Mouse (Mus musculus): Measurements from ENCODE around the gene Tspo. TPM values are rescaled to one million over a fixed set of nuclear protein-coding genes. Genes with fewer than 3 reads are reported as not detected.
A peak's percentile ranks its signal among the peaks of the same experiment; 100 is the strongest.

Gene Tspo
- polyA plus RNA-seq, 1 experiment from 2014 or later = 116 TPM

- ATAC-seq (ENCODE audit: insufficient read depth, low FRiP score) = no peak
- no peak overlapping the region for H3K4me2 ChIP-seq (ENCODE audit: low read depth, low read length)
- no peak overlapping the region for H3K4me3 ChIP-seq (replicated peaks; ENCODE audit: low read length)
- H3K4me1 ChIP-seq (ENCODE audit: control insufficient read depth, insufficient read depth, low read length) = peaks cover 31% of the 10 kb centered on the region
- WGBS = 88% methylated on average over 4 of the region's 4 CpGs
- H3K27ac ChIP-seq (ENCODE audit: low read length) = no peak overlapping the region
- no peaks in the 10 kb centered on the region for H3K27me3 ChIP-seq (ENCODE audit: control insufficient read depth, insufficient read depth, low read length)
- no peak overlapping the region for H3K9ac ChIP-seq (ENCODE audit: low read length)
- H3K9me3 ChIP-seq (replicated peaks; ENCODE audit: control insufficient read depth, low read length) = peaks cover 4% of the 10 kb centered on the region; the same call in 1 of the 2 replicates
- H3K36me3 ChIP-seq (ENCODE audit: control insufficient read depth, insufficient read depth, low read length) = peaks cover 22% of the 10 kb centered on the region
These were observed 27.4 kb downstream of the Tspo start for GRCm38 (mm10) chr15:83590841-83591240.

GRCm38 (mm10) chr15:83591758-83592157 is 28.4 kb downstream of the Tspo start:
- no peak overlapping the region for H3K4me3 ChIP-seq (replicated peaks; ENCODE audit: low read length)
- 69% methylated on average over 6 of the region's 6 CpGs for WGBS
- H3K9ac ChIP-seq (ENCODE audit: low read length) = peak overlapping the region; percentile 63
- H3K36me3 ChIP-seq (ENCODE audit: control insufficient read depth, insufficient read depth, low read length) = peaks cover 13% of the 10 kb centered on the region
- no peak overlapping the region for H3K4me2 ChIP-seq (ENCODE audit: low read depth, low read length)
- no peaks in the 10 kb centered on the region for H3K27me3 ChIP-seq (ENCODE audit: control insufficient read depth, insufficient read depth, low read length)
- H3K9me3 ChIP-seq (replicated peaks; ENCODE audit: control insufficient read depth, low read length) = no peaks in the 10 kb centered on the region; the same call in 1 of the 2 replicates
- H3K27ac ChIP-seq (ENCODE audit: low read length) = 0 out of 2 replicates have a peak overlapping the region, but pooled peaks have one; percentile 87
- no peak for ATAC-seq (ENCODE audit: insufficient read depth, low FRiP score)
- peaks cover 31% of the 10 kb centered on the region for H3K4me1 ChIP-seq (ENCODE audit: control insufficient read depth, insufficient read depth, low read length)

- H3K4me2 ChIP-seq (ENCODE audit: low read depth, low read length) = peak overlapping the region; percentile 97
- H3K27me3 ChIP-seq (ENCODE audit: control insufficient read depth, insufficient read depth, low read length) = no peaks in the 10 kb centered on the region
- peak overlapping the region; percentile 87 for H3K27ac ChIP-seq (ENCODE audit: low read length)
These were observed 29.1 kb downstream of the Tspo start for GRCm38 (mm10) chr15:83592260-83593188.

GRCm38 (mm10) chr15:83593189-83593585 is 29.8 kb downstream of the Tspo start:
- Histone ChIP-seq H3K9ac (ENCODE audit: low read length) (peak overlapping the region; percentile 89), H3K27ac (ENCODE audit: low read length) (peak overlapping the region; percentile 85), H3K27me3 (ENCODE audit: control insufficient read depth, insufficient read depth, low read length) (no peaks in the 10 kb centered on the region), H3K36me3 (ENCODE audit: control insufficient read depth, insufficient read depth, low read length) (peaks cover 4% of the 10 kb centered on the region), H3K4me3 (replicated peaks; ENCODE audit: low read length) (peak overlapping the region; percentile 90; the same call in 1 of the 2 replicates), H3K9me3 (replicated peaks; ENCODE audit: control insufficient read depth, low read length) (no peaks in the 10 kb centered on the region), H3K4me2 (ENCODE audit: low read depth, low read length) (peak overlapping the region; percentile 97), H3K4me1 (ENCODE audit: control insufficient read depth, insufficient read depth, low read length) (peaks cover 31% of the 10 kb centered on the region)
- no peak for ATAC-seq (ENCODE audit: insufficient read depth, low FRiP score)

More at GRCm38 (mm10) chr15:83592260-83593188, 29.1 kb downstream of the Tspo start:
- peaks cover 5% of the 10 kb centered on the region for H3K36me3 ChIP-seq (ENCODE audit: control insufficient read depth, insufficient read depth, low read length)
- H3K4me3 ChIP-seq (replicated peaks; ENCODE audit: low read length) = 0 out of 2 replicates have a peak overlapping the region, but pooled peaks have one; percentile 90
- no peak for ATAC-seq (ENCODE audit: insufficient read depth, low FRiP score)
- peak overlapping the region; percentile 89 for H3K9ac ChIP-seq (ENCODE audit: low read length)
- no peaks in the 10 kb centered on the region for H3K9me3 ChIP-seq (replicated peaks; ENCODE audit: control insufficient read depth, low read length)
- peaks cover 31% of the 10 kb centered on the region for H3K4me1 ChIP-seq (ENCODE audit: control insufficient read depth, insufficient read depth, low read length)
- 51% methylated on average over 8 of the region's 8 CpGs for WGBS

- peak; percentile 67 for ATAC-seq (ENCODE audit: insufficient read depth, low FRiP score)
These were observed 30.5 kb downstream of the Tspo start for GRCm38 (mm10) chr15:83593702-83594512.

GRCm38 (mm10) chr15:83594513-83595363 is 31.3 kb downstream of the Tspo start, which contains the start of gene Ttll12:
Gene Ttll12 (minus strand): TSS chr15:83595157.
- Histone ChIP-seq H3K27ac (ENCODE audit: low read length) (peak within 1 kb of the TSS; percentile 85; the same call in 1 of the 2 replicates), H3K4me2 (ENCODE audit: low read depth, low read length) (peak within 1 kb of the TSS; percentile 97), H3K27me3 (ENCODE audit: control insufficient read depth, insufficient read depth, low read length) (no peaks in the 10 kb centered on the region), H3K4me1 (ENCODE audit: control insufficient read depth, insufficient read depth, low read length) (peaks cover 31% of the 10 kb centered on the region), H3K9me3 (replicated peaks; ENCODE audit: control insufficient read depth, low read length) (no peaks in the 10 kb centered on the region), H3K4me3 (replicated peaks; ENCODE audit: low read length) (peak within 1 kb of the TSS; percentile 90), H3K36me3 (ENCODE audit: control insufficient read depth, insufficient read depth, low read length) (no peaks in the 10 kb centered on the region), H3K9ac (ENCODE audit: low read length) (peak within 1 kb of the TSS; percentile 89)
- under 1% methylated on average over 68 of the region's 68 CpGs for WGBS
- ATAC-seq (ENCODE audit: insufficient read depth, low FRiP score) = peak; percentile 94

More at GRCm38 (mm10) chr15:83593702-83594512, 30.5 kb downstream of the Tspo start:
- peak overlapping the region; percentile 90 for H3K4me3 ChIP-seq (replicated peaks; ENCODE audit: low read length)
- H3K27me3 ChIP-seq (ENCODE audit: control insufficient read depth, insufficient read depth, low read length) = no peaks in the 10 kb centered on the region
- no peaks in the 10 kb centered on the region for H3K9me3 ChIP-seq (replicated peaks; ENCODE audit: control insufficient read depth, low read length)
- H3K4me1 ChIP-seq (ENCODE audit: control insufficient read depth, insufficient read depth, low read length) = peaks cover 31% of the 10 kb centered on the region
- H3K4me2 ChIP-seq (ENCODE audit: low read depth, low read length) = peak overlapping the region; percentile 97
- H3K36me3 ChIP-seq (ENCODE audit: control insufficient read depth, insufficient read depth, low read length) = no peaks in the 10 kb centered on the region
- H3K9ac ChIP-seq (ENCODE audit: low read length) = peak overlapping the region; percentile 89
- peak overlapping the region; percentile 85 for H3K27ac ChIP-seq (ENCODE audit: low read length)
- 8% methylated on average over 19 of the region's 19 CpGs for WGBS

GRCm38 (mm10) chr15:83595364-83595711 is 31.9 kb downstream of the Tspo start:
- ATAC-seq (ENCODE audit: insufficient read depth, low FRiP score) = no peak
- H3K4me1 ChIP-seq (ENCODE audit: control insufficient read depth, insufficient read depth, low read length) = peaks cover 30% of the 10 kb centered on the region
- H3K9me3 ChIP-seq (replicated peaks; ENCODE audit: control insufficient read depth, low read length) = no peaks in the 10 kb centered on the region
- WGBS = 34% methylated on average over 7 of the region's 7 CpGs
- peak overlapping the region; percentile 89 for H3K9ac ChIP-seq (ENCODE audit: low read length)
- H3K36me3 ChIP-seq (ENCODE audit: control insufficient read depth, insufficient read depth, low read length) = no peaks in the 10 kb centered on the region
- H3K4me2 ChIP-seq (ENCODE audit: low read depth, low read length) = peak overlapping the region; percentile 97
- peak overlapping the region; percentile 90 for H3K4me3 ChIP-seq (replicated peaks; ENCODE audit: low read length)
- H3K27me3 ChIP-seq (ENCODE audit: control insufficient read depth, insufficient read depth, low read length) = no peaks in the 10 kb centered on the region
- H3K27ac ChIP-seq (ENCODE audit: low read length) = no peak overlapping the region

- Histone ChIP-seq H3K4me2 (ENCODE audit: low read depth, low read length) (no peak overlapping the region), H3K9me3 (replicated peaks; ENCODE audit: control insufficient read depth, low read length) (no peaks in the 10 kb centered on the region), H3K27me3 (ENCODE audit: control insufficient read depth, insufficient read depth, low read length) (no peaks in the 10 kb centered on the region), H3K9ac (ENCODE audit: low read length) (no peak overlapping the region), H3K4me1 (ENCODE audit: control insufficient read depth, insufficient read depth, low read length) (peaks cover 27% of the 10 kb centered on the region), H3K27ac (ENCODE audit: low read length) (no peak overlapping the region), H3K36me3 (ENCODE audit: control insufficient read depth, insufficient read depth, low read length) (no peaks in the 10 kb centered on the region), H3K4me3 (replicated peaks; ENCODE audit: low read length) (no peak overlapping the region)
- WGBS = 87% methylated on average over 4 of the region's 4 CpGs
- no peak for ATAC-seq (ENCODE audit: insufficient read depth, low FRiP score)
These were observed 33.4 kb downstream of the Tspo start for GRCm38 (mm10) chr15:83596833-83597232.

All from stomach, embryonic 16.5 days (tissue).